Mouse (Mus musculus): ENCODE measurements around the gene Trmt10c.
"Not testable (repeated sequence)": the region's sequence is repeated elsewhere in the genome, so short reads cannot be mapped to it uniquely, and the experiment has no call there.

The Trmt10c gene

DNA sequence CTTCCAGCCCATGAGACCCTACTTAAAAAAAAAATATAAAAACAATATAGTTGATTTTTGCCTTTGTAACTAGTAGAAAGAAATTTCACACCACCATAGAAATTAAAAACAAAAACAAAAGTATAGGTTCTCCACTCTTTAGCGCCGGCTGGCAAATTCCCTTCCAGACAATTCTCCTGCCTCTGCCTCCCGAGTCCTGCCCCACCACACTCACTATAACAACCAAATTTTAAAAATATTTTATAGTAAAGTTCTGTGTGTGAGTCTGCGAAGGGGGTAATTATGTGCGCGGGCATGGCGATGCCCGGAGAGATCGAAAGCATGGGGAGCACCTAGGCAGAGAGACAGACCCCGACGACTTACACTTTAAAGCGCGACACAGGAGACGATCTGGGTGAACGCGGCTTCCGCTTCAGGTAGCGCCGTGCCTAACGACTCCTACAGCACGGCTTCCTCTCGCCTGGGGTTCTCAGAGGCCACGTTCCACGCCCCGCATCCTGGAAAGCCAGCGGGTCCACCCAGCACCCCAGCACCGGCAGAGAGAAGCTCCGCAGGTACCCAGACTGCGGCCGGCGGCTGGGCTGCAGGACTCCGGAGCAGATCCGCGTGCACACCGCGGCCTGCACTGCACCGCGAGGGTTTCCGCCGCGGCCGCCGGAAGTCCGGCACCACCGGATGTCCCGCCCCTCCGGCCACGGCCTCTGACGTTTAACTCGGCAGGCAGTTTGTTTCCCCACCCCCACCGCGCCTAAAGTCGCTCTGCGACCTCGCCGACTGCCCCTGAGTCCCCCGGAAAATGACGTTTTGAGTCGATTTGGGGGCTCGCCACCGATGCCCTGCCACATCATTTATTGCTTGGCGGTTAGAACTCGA lies at the start of gene Trmt10c:
Gene Trmt10c, minus strand, starts transcription at position 682 of the 873 bp plus-strand sequence.
- DNase-seq: peak; percentile 92

DNA sequence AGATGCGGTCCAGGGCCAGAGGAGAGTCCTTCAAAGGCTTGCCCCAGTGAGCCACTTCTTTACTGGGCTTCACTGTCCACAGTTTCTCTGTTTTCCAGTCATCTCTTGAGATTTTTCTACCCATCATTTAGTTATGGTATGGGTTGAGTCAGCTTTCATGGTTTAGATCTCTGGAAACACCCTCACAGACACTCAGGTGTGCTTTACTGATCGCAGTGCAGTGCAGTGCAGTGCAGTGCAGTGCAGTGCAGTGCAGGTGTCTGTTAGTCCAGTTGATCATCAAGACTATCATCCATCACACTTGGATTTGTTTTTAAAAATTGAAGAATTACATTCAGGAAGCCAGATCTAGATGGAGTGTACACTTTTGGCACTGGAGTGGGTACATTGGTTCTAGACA lies 48.7 kb upstream of the Trmt10c start:
- no peak for DNase-seq

DNA sequence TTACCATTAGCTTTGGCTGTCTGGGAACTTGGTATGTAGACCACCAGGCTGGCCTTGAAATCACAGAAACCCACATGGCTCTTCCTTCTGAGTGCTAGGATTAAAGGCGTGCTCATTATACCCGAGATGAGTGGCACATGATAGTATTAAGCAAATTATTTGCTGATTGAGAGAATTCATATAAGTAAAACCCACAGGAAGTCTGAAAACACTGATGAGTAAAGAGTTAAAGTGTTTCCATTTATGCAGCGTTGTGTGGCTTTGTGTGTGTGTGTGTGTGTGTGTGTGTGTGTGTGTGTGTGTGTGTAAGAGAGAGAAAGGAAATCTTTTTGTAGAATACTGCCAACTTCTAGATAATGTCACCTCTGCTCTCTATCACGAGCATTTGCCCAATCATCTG lies 44.1 kb upstream of the Trmt10c start:
- DNase-seq: no peak

DNA sequence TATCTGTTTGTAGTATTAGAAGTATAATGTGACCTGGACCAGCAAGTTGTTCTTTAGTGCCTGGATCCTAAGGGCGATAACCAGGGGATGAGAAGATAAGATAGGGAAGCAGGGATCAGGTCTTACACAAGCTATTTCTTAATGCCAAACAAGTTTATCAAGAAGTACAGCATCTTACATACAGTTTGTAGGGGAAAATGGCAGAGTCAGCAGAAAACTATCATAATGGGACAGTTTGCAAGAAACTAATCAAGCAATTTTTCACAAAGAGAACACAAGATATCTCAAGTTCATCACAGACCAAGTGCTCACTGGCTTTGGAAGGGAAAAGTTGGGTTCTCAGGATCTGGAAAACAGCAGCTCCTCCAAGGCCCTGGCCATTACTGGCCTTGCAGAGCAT lies 41.8 kb upstream of the Trmt10c start:
- no peak for DNase-seq

DNA sequence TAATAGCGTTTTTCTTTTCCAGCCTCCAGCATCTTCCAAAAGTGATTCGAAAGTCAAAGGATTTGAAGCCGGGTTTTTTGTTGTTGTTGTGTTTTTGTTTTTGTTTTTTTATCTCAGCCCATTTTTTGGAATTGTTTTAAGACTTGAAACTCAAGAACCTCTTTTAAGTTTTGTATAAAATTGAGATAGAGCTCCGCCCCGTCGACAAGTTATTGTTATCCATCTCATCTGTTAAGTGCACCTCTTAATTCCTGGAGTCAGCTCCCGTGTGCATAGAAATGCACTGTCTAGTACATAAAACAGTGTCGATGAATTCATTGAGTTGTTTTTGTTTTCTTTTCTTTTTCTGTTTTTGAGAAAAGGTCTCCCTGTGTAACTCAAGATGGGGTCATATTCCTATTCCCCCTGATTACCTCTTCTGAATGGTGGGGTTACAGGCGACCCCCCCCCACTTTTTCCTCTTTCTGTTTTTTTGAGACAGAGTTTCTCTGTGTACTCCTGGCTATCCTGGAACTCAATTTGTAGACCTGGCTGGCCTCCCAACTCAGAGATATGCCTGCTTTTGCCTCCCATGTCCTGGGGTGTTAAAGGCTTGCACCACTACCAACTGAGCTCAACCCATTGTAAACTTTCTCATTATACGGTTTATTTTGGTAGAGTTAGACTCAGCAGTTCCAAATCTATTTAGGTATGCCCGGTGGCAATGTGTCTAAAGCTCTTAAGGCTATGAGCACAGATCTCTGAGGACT lies 38.7 kb upstream of the Trmt10c start:
- DNase-seq: no peak

DNA sequence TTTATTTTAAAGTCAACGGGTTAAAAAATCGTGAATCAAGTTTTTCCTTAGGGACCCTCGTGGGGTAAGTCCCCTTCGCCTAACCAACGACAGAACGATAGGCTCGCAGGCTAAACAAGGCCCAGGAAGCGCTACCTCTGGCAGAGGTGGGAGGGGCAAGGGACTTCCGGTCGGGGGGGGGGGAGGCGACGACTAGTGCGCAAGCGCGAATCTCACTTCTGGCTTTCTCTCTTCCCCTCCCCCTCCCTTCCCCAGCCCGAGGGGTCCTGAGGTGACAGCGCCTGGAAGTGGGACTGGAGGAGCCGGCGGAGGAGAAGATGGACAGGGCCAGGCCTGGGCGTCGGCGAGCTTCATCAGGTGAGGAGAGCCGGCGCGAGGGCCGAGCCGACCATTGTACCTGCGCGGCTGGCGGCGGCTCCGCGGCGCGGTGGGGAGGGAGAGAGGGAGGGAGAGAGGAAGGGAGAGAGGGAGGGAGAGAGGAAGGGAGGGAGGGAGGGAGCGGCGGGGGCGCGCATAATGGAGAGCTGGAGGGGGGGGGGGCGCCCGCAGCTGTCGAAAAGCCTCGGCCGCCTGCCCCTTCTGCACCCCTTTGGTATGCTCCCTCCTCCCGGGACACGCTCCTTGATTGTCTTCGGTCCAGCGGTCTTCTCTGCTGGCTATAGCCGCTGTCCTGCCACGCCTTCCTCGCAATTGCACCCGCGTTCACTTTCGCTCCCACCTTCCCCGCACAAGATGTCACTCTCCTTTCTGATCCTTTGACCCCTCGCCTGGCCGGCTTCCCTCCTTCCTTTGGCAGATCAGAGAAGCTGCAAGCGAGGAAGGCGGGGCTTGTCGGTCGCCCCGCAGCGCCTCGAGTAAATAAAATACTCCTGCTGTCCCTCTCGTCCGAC lies 37.8 kb upstream of the Trmt10c start:
- peak; percentile 85 to 86 for DNase-seq

DNA sequence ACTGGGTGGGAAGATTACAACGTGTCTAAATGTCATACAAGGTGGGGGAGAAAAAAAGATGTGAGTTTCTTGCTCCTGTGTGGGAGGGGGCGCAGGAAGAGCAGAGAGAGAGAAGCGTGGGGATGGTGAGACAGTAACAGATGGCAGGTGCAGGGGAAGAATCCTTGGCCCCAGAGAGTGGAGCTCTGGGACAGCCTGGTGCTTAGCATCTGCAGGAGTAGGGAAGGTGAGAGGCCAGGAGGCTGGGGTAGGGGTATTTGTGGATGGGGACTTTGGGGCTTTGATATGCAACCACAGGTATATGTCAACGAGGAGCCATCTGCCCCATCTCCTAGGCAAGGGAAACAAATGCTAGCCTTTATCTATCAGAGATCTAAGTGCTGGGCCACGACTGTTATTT lies 36.9 kb upstream of the Trmt10c start:
- peak in 1 of 2 experiments; percentile 30 for DNase-seq

DNA sequence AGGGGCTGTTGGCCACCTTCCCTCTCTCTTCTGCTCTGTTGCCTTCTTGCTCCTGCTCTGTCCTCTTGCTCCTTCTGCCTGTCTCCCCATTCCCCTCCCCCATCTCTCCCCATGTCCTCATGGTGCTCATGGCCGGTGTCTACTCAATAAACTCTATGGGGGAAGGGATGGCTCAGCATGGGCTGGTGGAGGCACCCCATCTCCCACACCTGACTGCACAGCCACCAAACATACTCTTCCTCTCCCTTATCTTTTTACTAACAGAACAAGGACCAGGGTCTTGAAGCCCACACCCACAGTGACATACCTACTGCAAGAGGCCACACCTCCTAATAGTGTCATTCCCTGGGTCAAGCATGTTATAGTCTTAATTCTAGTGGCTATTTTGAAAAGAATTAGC lies 36.5 kb upstream of the Trmt10c start:
- no peak for DNase-seq

DNA sequence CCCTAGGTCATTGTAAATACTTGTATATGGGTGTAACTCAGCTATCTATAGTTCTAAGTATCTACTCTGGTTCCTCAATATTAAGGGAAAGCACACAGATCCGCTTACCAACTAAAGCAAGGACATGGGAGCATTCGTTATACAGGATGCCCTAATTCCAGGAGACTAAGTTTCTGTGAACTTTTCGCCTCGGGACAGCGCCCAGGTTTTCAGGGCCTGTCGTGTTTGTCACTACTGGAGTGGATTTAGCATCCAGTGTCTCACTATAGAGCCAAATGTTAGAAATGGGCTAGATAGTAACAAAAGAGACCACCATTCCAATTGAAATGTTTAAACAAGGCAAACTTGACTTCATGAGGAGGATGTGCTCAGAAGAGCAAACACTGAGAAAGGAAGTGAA lies 35.5 kb upstream of the Trmt10c start:
- DNase-seq: not testable (repeated sequence)

DNA sequence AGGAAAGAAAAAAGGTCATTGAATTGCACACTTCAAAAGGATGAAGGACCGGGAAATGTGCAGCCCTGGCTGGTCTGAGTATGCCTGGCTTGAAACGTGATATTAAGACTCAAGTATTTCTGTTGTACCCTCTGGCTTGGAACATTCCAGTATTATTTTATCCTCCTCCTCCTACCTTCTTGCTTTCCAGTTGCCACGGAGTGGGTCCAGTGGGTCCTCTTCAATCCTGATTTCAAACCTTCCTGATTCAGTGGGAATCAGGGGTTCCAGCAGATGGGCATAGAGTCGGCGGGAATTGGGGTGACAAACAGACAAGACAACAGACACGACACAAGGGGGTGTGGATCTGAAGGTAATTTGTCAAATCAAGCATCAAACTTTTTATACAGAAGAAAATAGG lies 34.9 kb upstream of the Trmt10c start:
- DNase-seq: no peak

DNA sequence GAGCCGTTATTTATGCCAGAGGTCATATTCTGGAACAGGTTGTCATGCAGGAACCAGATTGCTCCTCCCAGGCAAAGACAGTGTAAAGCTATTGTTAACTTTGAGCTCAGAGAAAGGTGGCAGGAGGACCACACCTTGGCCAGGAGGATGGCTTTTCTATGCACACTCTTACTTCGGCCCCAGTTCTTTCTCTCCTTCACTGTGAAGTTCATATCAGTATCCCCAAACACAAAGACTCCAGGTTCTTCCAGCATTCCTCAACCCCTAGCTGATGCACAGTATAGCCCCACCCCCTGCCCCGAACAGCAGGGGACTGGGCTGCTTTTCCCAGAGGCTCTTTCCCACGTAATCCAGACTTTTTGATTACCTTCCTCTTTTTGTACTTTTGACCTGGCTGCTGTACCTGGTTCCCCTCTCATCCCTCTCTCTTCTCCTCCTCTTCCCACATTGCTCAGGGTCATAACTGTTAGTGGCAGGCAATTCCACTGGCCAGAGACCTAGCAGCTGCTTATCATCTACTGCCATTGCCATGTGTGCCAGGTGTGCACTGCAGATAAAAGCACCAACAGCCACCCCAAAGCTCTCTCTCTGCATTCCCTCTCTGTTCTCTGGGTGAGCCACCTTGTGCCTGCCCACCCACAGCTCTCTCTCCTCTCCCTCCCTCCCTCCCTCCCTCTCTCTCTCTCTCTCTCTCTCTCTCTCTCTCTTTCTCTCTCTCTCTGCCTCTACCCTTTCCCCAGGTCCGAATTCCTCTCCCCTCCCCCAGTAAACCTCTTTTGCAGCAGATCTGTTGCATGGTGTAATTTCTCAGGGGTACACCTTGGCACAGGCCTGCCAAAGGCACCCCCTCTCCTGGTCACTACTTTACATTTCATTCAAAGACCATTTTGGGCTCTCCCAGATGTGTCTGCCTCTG lies 34.0 kb upstream of the Trmt10c start:
- peak in 1 of 2 experiments; percentile 22 for DNase-seq

DNA sequence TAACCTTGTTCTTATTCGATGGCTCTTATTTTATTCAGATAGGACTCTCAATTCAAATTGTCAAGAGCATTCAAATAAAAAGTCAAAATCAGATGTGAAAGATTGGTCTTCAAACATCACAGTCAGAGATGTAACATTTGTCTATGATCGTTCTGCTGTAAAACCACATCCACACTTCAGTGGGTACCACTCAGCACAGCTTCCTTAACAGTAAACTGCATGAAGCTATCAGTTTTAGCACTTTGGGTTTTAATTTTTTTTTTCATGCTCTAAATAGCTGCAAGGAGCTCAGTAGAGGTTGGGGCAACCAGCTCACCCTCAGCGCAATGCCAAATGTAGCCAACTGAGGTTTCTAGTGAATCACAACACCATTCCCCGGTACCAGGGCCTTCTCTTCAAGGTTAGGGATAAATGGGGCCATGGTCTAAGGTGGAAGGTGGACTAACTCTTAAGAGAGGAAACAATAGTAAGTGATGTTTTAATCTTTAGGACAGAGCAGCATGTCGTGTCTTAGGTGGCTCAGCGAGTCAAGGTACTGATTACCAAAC lies 31.0 kb upstream of the Trmt10c start:
- no peak for DNase-seq

DNA sequence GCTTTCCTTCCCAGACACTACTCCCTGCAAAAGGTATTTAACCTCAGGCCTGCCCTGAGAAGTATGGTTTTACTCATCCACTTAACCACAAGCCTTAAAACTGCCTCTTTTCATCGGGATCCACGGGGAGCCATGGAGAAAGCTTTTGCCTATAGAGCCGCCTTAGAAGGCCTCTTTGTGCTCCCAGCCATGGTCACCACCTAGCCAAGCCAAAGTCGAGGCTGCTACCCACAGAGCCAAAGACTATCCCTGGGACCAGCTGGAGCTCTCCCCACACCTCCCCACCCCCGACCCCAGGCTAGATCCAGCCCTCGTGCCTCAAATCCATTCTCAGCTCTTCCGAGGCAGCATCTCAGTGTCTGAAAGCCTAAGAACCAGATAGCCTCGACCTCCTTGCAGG lies 28.5 kb upstream of the Trmt10c start:
- no peak for DNase-seq

DNA sequence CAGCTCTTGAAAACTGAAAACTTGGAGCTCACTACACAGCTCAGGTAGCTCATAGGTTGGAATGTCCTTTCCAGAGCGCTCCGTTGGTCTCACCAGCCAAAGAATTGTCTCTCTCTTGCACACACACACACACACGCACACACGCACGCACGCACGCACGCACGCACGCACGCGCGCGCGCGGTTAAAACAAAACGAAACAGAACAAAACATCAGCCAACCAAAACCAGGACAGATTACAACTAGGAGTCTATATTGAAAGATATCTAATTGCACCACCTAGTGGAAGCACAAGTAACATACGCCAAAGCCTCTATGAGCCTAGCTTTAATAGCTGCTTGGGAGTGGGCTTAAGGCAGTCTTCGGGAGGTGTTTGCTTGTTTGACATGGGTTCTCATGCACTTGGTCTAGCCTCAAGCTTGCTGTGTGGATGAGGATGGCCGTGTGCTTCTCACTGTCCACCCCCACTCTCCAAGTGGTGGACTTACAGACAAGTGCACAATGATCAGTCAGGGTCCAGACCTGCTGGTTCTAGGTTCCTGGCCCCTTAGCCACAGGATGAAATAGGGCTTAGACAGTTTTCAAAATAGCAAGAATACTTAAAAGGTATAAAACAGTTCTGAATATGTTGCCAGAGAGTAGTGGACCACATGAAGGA lies 26.8 kb upstream of the Trmt10c start:
- DNase-seq: peak; percentile 50 to 61

DNA sequence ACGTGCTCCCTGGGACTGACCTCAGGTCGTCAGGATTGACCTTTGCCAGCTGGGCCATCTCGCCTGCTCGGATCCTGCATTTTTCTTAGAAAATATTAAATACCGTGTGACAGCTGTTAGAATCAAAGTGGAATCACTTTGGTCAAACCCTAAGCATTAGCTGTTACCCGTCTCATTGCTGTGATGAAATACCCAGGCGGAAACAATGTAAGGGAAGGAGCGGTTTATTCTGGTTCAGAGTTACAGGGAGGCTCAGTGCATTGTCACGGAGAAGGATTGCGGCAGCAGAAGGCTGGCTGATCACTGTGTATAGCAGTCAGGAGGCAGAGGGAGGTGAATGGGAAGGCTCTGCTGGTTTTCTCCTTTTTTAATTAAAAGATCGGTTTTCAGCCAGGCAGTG lies 25.4 kb upstream of the Trmt10c start:
- DNase-seq: no peak

DNA sequence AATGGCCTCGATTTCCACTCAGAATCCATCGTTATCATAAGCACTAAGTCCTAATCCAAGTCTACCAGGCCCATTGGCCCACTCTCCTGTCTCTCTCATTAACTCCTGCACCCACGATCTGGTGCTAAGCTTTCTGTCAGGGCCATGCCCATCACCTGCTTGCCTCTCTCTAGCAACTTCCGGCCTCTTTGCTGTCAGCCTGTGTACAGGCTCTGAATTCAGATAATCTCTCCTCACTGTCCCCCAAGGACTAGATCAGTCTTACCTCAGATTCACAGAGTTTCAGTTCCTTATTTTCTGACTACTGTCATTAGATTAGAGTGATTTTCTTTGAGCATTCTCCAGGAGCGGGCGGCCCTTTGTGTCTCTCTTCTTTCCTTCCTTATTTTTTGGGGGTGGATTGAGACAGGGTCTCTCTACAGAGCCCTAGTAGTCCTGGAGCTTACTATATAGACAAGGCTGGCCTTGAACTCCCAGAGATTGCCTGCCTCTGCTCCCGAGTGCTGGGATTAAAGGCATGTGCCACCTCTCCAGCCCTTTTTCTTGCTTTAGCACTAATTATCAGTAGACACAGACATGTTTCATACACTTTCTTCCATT lies 24.5 kb upstream of the Trmt10c start:
- no peak for DNase-seq

DNA sequence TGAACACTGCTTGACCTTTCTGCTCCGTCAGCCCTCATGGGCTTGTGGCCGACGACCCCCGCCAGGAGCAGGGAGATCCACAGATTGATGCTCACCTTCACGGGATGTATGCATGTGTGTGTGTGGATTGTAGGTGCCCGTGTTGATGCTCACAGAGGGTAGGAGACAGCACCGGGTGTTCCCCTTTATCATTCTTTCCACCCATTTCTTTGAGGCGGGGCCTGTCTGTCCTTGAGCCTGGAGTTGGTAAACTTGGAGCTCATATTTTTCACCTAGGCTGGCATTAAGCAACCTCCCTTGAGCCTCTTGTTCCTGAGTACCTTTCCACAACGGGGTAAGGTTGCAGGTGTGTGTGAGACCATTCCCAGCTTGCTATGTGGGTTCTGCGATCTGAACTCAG lies 20.5 kb upstream of the Trmt10c start:
- DNase-seq: no peak

DNA sequence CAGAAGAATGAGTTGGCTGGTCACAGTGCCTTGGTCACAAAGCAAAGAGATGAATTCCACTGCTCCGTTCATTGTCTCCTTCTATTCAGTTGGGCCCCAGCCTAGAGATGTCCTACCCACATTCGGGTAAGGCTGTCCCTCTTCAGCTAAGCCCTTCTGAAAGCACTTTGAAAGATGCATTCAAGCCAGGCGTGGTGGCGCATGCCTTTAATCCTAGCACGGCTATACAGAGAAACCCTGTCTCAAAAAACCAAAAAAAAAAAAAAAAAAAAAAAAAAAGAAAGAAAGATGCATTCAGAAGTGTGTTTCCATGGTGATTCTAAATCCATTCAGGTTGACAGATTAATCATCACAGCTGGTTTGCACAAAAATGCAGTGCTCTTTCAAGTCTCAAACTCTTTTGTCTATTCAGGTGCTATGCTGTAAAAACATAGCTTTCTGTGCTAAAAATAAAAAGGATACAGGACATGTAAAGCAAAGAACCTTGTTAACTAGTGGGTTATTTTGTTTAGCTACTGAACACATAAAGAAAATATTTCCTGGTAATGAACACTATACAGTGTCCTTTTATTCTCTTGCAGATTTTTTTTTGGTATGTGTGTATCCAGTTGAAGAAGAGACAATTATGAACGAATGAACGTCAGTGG lies 19.4 kb upstream of the Trmt10c start:
- no peak for DNase-seq

DNA sequence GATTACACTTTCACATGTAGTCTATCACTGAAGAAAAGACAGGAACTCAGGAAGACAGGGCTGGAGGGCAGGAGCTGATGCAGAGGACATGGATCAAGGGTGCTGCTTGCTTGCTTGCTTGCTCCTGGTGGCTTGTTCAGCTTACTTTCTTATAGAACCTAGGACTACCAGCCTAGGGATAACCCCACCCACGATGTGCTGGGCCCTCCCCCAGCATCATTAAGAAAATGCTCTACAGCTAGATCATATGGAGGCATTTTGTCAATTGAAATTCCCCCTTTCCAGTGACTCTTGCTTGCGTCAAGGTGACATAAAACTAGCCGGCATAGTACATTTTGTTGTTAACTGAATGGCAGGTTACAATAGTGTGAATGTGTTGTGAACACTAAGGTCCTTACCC lies 18.3 kb upstream of the Trmt10c start:
- DNase-seq: no peak

DNA sequence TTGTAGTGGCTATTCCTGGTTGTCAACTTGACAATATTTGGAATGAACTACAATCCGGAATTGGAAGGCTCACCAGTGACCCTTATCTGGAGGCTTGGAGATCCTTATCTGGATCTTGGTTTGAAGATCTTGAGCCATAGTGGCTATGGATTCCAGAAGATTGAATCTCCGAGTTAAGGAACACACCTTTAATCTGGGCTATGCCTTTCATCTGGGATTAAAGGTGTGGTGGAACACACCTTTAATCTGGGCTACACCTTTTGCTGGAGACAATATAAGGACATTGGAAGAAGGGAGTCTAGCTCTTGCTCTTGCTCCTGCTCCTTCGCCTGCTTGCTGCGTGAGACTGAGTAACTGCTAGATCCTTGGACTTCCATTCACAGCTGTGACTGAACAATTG lies 10.4 kb upstream of the Trmt10c start, which contains the start of gene Senp7:
Gene Senp7, plus strand, starts transcription at position 301 of the 400 bp plus-strand sequence.
- DNase-seq: not testable (repeated sequence)

All from thymus, postnatal 36 days (tissue).